Mouse (Mus musculus) embryonic fibroblast, embryonic 13.5 days (primary cell): ENCODE measurements at regions not wholly inside any gene's neighbourhood (a gene's known extent, or its start where the extent isn't known, plus 50 kb on each side); places are given as distances from the start of the nearest gene placed in this dataset.

Experiments
- CTCF ChIP-seq: IDR thresholded peaks from 2 replicates; pipeline ENCODE4 v1.5.1; 2011; ENCODE audit warnings: mild to moderate bottlenecking, control low read depth, low read length, moderate library complexity, borderline replicate concordance; ENCODE audit not compliant: insufficient read depth
- POLR2A ChIP-seq: IDR thresholded peaks from 2 replicates; pipeline ENCODE4 v1.6.1; 2011; ENCODE audit warnings: low read depth, mild to moderate bottlenecking, control low read depth, low read length, moderate library complexity

- TF ChIP-seq CTCF (no peak), POLR2A (no peak)
These were observed 492.8 kb downstream of the Ccdc171 start for GRCm38 (mm10) chr4:84018135-84018534.
